Mouse (Mus musculus): Measurements from ENCODE around the gene Nrap. TPM values are rescaled to one million over a fixed set of nuclear protein-coding genes. Genes with fewer than 3 reads are reported as not detected.

Nrap gene
- total and polyA plus RNA-seq, 3 experiments = 0.08 to 0.11 TPM; not detected in 1

DNA sequence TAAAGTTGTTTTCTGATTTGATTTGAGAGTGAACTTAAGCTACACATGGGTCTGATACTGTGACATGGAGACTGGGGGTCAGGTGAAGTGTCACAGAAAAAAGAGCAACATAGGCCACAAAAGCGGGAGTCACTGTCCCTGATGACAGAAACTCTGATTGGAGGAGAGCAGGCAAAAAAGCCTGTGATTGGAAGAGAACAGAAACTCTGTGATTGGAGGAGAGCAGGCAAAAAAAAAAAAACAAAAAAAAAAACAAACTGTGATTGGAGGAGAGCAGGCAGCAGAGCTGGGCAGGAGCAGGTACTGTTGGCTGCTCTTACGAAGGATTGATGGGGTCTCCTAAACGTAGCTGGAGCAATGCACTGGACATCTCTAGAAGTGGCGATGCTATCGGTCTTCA lies 4.3 kb downstream of the Nrap start:
- Histone ChIP-seq H3K27ac (ENCODE audit: control insufficient read depth, low read depth, low read length) (no peak overlapping the region), H3K9ac (ENCODE audit: control insufficient read depth, low read depth, low read length, poor library complexity, severe bottlenecking) (no peak overlapping the region), H3K79me2 (ENCODE audit: control insufficient read depth, insufficient read depth, low read length, poor library complexity) (no peaks in the 10 kb centered on the region), H3K4me1 (ENCODE audit: control insufficient read depth in 1 of 2, insufficient read depth in 2 of 2, low read length in 2 of 2) (peaks cover 1 to 16% of the 10 kb centered on the region in 2 experiments), H3K9me3 (replicated peaks; ENCODE audit: insufficient read depth, low read length) (no peaks in the 10 kb centered on the region), H3K4me3 (ENCODE audit: control insufficient read depth in 1 of 2, insufficient read depth in 1 of 2, low read depth in 2 of 2, low read length in 2 of 2) (no peak overlapping the region), H3K27me3 (ENCODE audit: control insufficient read depth in 1 of 2, insufficient read depth in 2 of 2, low read length in 2 of 2) (no peaks in the 10 kb centered on the region), H3K36me3 (ENCODE audit: control insufficient read depth in 1 of 2, insufficient read depth in 2 of 2, low read length in 2 of 2) (peaks cover 0 to 7% of the 10 kb centered on the region in 2 experiments; a peak in 2 of 4 replicates)
- TF ChIP-seq E2F4 (IDR thresholded peaks at IDR 0.05; ENCODE audit: borderline replicate concordance, low read depth, low read length) = no peak
- no peak for TF ChIP-seq JUND (IDR thresholded peaks at IDR 0.05; ENCODE audit: low read depth, low read length)
- TF ChIP-seq RCOR1 (IDR thresholded peaks at IDR 0.05; ENCODE audit: low read depth, low read length) = no peak
- TF ChIP-seq ZKSCAN1 (IDR thresholded peaks at IDR 0.05; ENCODE audit: low read depth, low read length) = no peak
- no peak for TF ChIP-seq USF1 (IDR thresholded peaks at IDR 0.05; ENCODE audit: low read depth, low read length)
- TF ChIP-seq ZC3H11A (IDR thresholded peaks at IDR 0.05; ENCODE audit: low read depth, low read length) = no peak
- TF ChIP-seq TAL1 (IDR thresholded peaks at IDR 0.05; ENCODE audit: low read length) = no peak
- no peak for TF ChIP-seq KAT2A (conservative IDR thresholded peaks at IDR 0.05; ENCODE audit: low read depth, low read length)
- no peak for TF ChIP-seq NRF1 (IDR thresholded peaks at IDR 0.05; ENCODE audit: insufficient read depth, low read depth, low read length, poor library complexity, severe bottlenecking)
- no peak for TF ChIP-seq MXI1 (IDR thresholded peaks at IDR 0.05; ENCODE audit: low read depth, low read length)
- no peak for TF ChIP-seq CTCF (IDR thresholded peaks at IDR 0.05 in 2 of 3, conservative IDR thresholded peaks at IDR 0.05 in 1 of 3; ENCODE audit: control insufficient read depth in 1 of 3, insufficient read depth in 1 of 3, low read depth in 2 of 3, low read length in 3 of 3, poor library complexity in 1 of 3, severe bottlenecking in 1 of 3)
- TF ChIP-seq MYB (IDR thresholded peaks at IDR 0.05; ENCODE audit: low read depth, low read length) = no peak
- no peak for TF ChIP-seq GABPA (IDR thresholded peaks at IDR 0.05; ENCODE audit: low read depth, low read length)
- no peak for TF ChIP-seq USF2 (IDR thresholded peaks at IDR 0.05; ENCODE audit: borderline replicate concordance in 1 of 2, insufficient read depth in 1 of 2, low read depth in 1 of 2, low read length in 2 of 2)
- TF ChIP-seq ZNF384 (IDR thresholded peaks at IDR 0.05; ENCODE audit: low read depth, low read length) = no peak
- no peak for DNase-seq (ENCODE audit: low read depth, low spot score)

DNA sequence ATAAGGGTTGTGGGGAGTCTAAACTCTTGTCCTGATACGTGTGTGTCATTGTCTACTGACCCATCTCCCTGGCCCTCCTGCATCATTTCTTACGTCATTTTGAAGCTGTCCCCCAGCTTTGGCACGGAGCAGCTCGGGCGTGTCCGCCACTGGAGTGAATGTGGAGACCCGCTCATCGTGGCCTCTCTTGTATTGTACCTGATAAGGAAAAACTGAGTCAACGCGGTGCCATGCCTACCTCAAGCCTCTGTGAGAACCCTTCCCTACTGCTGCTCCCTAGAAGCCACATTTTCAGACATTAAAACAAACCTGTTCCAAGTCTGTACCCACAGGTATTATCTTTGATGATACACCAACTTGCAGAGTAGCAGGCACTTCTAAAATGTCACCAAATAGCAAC lies 8.4 kb downstream of the Nrap start:
- no peaks in the 10 kb centered on the region for H3K27me3 ChIP-seq (ENCODE audit: control insufficient read depth in 1 of 2, insufficient read depth in 2 of 2, low read length in 2 of 2)
- no peak overlapping the region for H3K27ac ChIP-seq (ENCODE audit: control insufficient read depth, low read depth, low read length)
- DNase-seq (ENCODE audit: low read depth, low spot score) = peak; percentile 39
- H3K79me2 ChIP-seq (ENCODE audit: control insufficient read depth, insufficient read depth, low read length, poor library complexity) = no peaks in the 10 kb centered on the region
- H3K4me3 ChIP-seq (ENCODE audit: control insufficient read depth in 1 of 2, insufficient read depth in 1 of 2, low read depth in 2 of 2, low read length in 2 of 2) = no peak overlapping the region
- peaks cover 0 to 21% of the 10 kb centered on the region in 2 experiments; a peak in 2 of 4 replicates for H3K36me3 ChIP-seq (ENCODE audit: control insufficient read depth in 1 of 2, insufficient read depth in 2 of 2, low read length in 2 of 2)
- no peak overlapping the region for H3K9ac ChIP-seq (ENCODE audit: control insufficient read depth, low read depth, low read length, poor library complexity, severe bottlenecking)
- peak; percentile 4; the same call in 1 of the 2 replicates for TF ChIP-seq GATA1 (IDR thresholded peaks at IDR 0.05; ENCODE audit: low read depth, low read length)
- no peak for TF ChIP-seq CTCF (IDR thresholded peaks at IDR 0.05 in 2 of 3, conservative IDR thresholded peaks at IDR 0.05 in 1 of 3; ENCODE audit: control insufficient read depth in 1 of 3, insufficient read depth in 1 of 3, low read depth in 2 of 3, low read length in 3 of 3, poor library complexity in 1 of 3, severe bottlenecking in 1 of 3)
- TF ChIP-seq ETS1 (IDR thresholded peaks at IDR 0.05; ENCODE audit: low read depth, low read length) = no peak
- TF ChIP-seq RAD21 (IDR thresholded peaks at IDR 0.05; ENCODE audit: low read depth, low read length) = no peak
- peaks cover 7 to 29% of the 10 kb centered on the region in 2 experiments for H3K4me1 ChIP-seq (ENCODE audit: control insufficient read depth in 1 of 2, insufficient read depth in 2 of 2, low read length in 2 of 2)
- no peaks in the 10 kb centered on the region for H3K9me3 ChIP-seq (replicated peaks; ENCODE audit: insufficient read depth, low read length)
